Mouse (Mus musculus): ENCODE results near the gene Muc1. TPM values are rescaled to one million over a fixed set of nuclear protein-coding genes. Genes with fewer than 3 reads are reported as not detected.
A peak's percentile ranks its signal among the peaks of the same experiment; 100 is the strongest.

The Muc1 gene
- total and polyA plus RNA-seq, 3 experiments, result 0.04 to 1.1 TPM; not detected in 1

DNA sequence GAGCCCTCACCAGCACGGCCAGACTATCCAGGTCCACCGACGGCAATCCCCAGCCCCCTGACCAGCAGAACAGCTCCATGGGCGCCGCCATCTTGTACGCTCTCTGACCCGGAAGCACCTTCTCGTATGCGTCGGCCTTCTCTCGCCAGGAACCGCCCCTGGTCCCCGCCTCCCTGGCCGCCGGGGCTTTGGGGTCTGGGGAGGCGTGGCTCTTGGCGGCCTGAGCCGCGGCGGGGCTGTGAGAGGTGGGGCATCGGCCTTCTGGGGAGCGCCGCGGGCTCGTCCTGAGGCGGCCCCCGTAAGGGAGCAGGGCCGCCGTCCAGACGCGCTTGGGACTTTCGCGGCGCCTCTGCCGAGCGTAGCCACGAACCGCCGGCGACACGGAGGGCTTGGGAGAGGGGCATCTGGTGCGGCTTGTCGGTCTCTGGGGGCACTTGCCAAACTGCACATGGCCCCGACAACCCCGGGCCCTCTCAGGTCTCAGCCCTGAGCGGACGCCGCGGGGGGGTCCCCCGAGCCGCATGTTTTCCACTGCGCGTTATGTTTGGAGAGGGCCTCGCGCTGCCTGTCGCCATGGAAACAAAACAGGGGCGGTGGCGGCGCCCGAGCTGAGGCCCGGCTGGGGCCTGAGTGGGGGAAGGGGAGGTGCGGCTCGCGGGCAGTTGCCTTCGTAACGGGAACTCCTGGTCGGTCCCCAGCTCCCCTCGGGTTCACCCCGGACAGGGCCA, 14.9 kb upstream of the Muc1 start (continued):
- TF ChIP-seq POLR2AphosphoS5 (IDR thresholded peaks at IDR 0.05; ENCODE audit: borderline replicate concordance, low read depth, low read length), result no peak
- TF ChIP-seq MXI1 (IDR thresholded peaks at IDR 0.05; ENCODE audit: low read depth, low read length), result peak; percentile 94
- TF ChIP-seq TAL1 (IDR thresholded peaks at IDR 0.05; ENCODE audit: low read length), result no peak
- TF ChIP-seq USF1 (IDR thresholded peaks at IDR 0.05; ENCODE audit: low read depth, low read length), result peak; percentile 80
- TF ChIP-seq EP300 (IDR thresholded peaks at IDR 0.05; ENCODE audit: low read depth in 1 of 2, low read length in 2 of 2), result 0 out of 4 replicates have a peak, but pooled peaks of 1 of the 2 experiments have one; percentile 14
- TF ChIP-seq MYB (IDR thresholded peaks at IDR 0.05; ENCODE audit: low read depth, low read length), result no peak
- TF ChIP-seq HCFC1 (IDR thresholded peaks at IDR 0.05; ENCODE audit: low read depth, low read length), result peak; percentile 97
- peak; percentile 62 for TF ChIP-seq CHD2 (IDR thresholded peaks at IDR 0.05; ENCODE audit: low read length)
- peak; percentile 20; the same call in 1 of the 2 replicates for TF ChIP-seq MYC (IDR thresholded peaks at IDR 0.05; ENCODE audit: low read depth, low read length)
- TF ChIP-seq RCOR1 (IDR thresholded peaks at IDR 0.05; ENCODE audit: low read depth, low read length), result no peak
- no peak for TF ChIP-seq ETS1 (IDR thresholded peaks at IDR 0.05; ENCODE audit: low read depth, low read length)
- peak; percentile 70; the same call in 1 of the 2 replicates for TF ChIP-seq TBP (IDR thresholded peaks at IDR 0.05; ENCODE audit: low read depth, low read length)
- TF ChIP-seq ZKSCAN1 (IDR thresholded peaks at IDR 0.05; ENCODE audit: low read depth, low read length), result no peak
- no peak; the same call in 1 of the 2 replicates for TF ChIP-seq TCF12 (IDR thresholded peaks at IDR 0.05; ENCODE audit: low read depth, low read length)
- TF ChIP-seq CTCF (IDR thresholded peaks at IDR 0.05 in 2 of 3, conservative IDR thresholded peaks at IDR 0.05 in 1 of 3; ENCODE audit: control insufficient read depth in 1 of 3, insufficient read depth in 1 of 3, low read depth in 2 of 3, low read length in 3 of 3, poor library complexity in 1 of 3, severe bottlenecking in 1 of 3), result no peak
- TF ChIP-seq KAT2A (conservative IDR thresholded peaks at IDR 0.05; ENCODE audit: low read depth, low read length), result peak; percentile 84
- peak; percentile 49; the same call in 1 of the 2 replicates for TF ChIP-seq NRF1 (IDR thresholded peaks at IDR 0.05; ENCODE audit: insufficient read depth, low read depth, low read length, poor library complexity, severe bottlenecking)

DNA sequence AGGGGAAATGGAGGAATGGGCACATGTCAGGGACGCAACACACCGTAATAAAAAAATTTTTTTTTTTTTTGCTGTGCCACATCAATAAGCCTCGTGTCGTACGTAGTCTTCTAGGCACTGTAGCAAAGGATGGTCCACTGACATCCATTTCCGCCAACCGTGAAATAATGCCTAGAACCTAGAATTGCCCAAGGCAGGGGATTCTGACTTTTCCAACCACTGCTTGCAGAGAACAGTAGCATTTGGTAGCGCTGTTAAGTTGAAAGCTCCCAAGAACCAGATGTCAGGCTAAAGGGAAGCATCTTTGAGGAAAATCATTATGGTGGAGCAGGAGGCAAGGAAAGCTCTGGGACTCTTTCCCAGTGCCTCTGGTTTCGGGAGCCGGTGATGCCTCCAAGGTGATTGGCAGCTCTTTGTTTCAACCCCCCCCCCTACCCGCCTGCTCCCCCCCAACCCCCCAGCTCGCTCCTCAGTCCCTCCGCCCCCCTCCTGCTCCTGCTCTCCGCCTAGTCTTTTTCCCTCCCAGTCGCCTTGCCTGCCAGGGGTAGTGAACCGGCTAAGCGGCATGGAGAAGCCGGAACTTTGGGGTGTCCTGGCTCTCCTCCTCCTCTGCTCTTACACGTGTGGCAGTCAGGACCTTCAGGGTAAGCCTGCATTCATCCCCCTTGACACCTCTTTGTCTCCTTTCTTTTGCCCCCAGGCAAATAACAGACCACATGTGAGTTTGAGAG, 14.0 kb upstream of the Muc1 start, which contains the start of gene Thbs3:
Gene Thbs3 (plus strand): TSS at position 500 of the 731 bp plus-strand sequence.
- peak within 1 kb of the TSS; percentile 84 to 98 for H3K4me3 ChIP-seq (ENCODE audit: control insufficient read depth in 1 of 2, insufficient read depth in 1 of 2, low read depth in 2 of 2, low read length in 2 of 2)
- no peaks in the 10 kb centered on the region for H3K27me3 ChIP-seq (ENCODE audit: control insufficient read depth in 1 of 2, insufficient read depth in 2 of 2, low read length in 2 of 2)
- no peaks in the 10 kb centered on the region for H3K9me3 ChIP-seq (replicated peaks; ENCODE audit: insufficient read depth, low read length)
- peaks cover 0 to 10% of the 10 kb centered on the region in 2 experiments; a peak in 2 of 4 replicates for H3K36me3 ChIP-seq (ENCODE audit: control insufficient read depth in 1 of 2, insufficient read depth in 2 of 2, low read length in 2 of 2)
- peak; percentile 49 for DNase-seq (ENCODE audit: low read depth, low spot score)
- peaks cover 2 to 14% of the 10 kb centered on the region in 2 experiments; a peak in 3 of 4 replicates for H3K4me1 ChIP-seq (ENCODE audit: control insufficient read depth in 1 of 2, insufficient read depth in 2 of 2, low read length in 2 of 2)
- H3K27ac ChIP-seq (ENCODE audit: control insufficient read depth, low read depth, low read length), result peak within 1 kb of the TSS; percentile 56
- H3K9ac ChIP-seq (ENCODE audit: control insufficient read depth, low read depth, low read length, poor library complexity, severe bottlenecking), result peak within 1 kb of the TSS; percentile 80
- TF ChIP-seq USF1 (IDR thresholded peaks at IDR 0.05; ENCODE audit: low read depth, low read length) (0 out of 2 replicates have a peak, but pooled peaks have one; percentile 0), POLR2AphosphoS5 (IDR thresholded peaks at IDR 0.05; ENCODE audit: borderline replicate concordance, low read depth, low read length) (no peak), MXI1 (IDR thresholded peaks at IDR 0.05; ENCODE audit: low read depth, low read length) (peak; percentile 52; the same call in 1 of the 2 replicates), ZNF384 (IDR thresholded peaks at IDR 0.05; ENCODE audit: low read depth, low read length) (peak; percentile 77), NELFE (IDR thresholded peaks at IDR 0.05; ENCODE audit: low read depth, low read length) (0 out of 2 replicates have a peak, but pooled peaks have one; percentile 9), TAL1 (IDR thresholded peaks at IDR 0.05; ENCODE audit: low read length) (no peak), SMC3 (IDR thresholded peaks at IDR 0.05; ENCODE audit: low read depth, low read length) (0 out of 2 replicates have a peak, but pooled peaks have one; percentile 1), RAD21 (IDR thresholded peaks at IDR 0.05; ENCODE audit: low read depth, low read length) (no peak)
- H3K79me2 ChIP-seq (ENCODE audit: control insufficient read depth, insufficient read depth, low read length, poor library complexity), result peaks cover 10% of the 10 kb centered on the region
